Mouse (Mus musculus) cerebellum, adult 18-20 months (tissue): ENCODE measurements at regions not wholly inside any gene's neighbourhood (a gene's known extent, or its start where the extent isn't known, plus 50 kb on each side); places are given as distances from the start of the nearest gene placed in this dataset.

Experiments used
- DNase-seq, 2 experiments: peaks; one replicate each; pipeline ENCODE4 v3.0.0; 2021

DNA sequence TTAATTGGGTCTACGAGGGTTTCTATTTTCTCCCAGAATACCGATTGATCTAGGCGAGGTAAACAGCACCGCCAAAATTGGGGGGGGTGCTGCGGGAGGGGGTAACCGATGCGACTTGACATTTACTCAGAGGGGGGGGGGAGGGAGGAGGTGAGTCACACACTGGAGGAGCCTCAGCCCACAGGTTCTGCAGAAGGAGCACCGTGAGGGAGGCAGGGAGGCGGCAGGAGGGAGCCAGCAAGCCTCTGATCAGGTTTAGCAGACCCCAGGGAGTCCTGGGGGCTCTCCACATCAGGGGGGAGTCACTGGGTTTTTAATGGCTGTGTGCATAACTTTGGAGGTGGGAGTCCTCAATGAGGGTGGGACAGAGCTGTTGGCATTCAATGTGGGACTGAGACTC lies 51.3 kb upstream of the Ier5l start:
- no peak for DNase-seq

- no peak for DNase-seq
Measured at GRCm38 (mm10) chr2:30525831-30526230, 51.8 kb upstream of the Ier5l start.

- no peak for DNase-seq
Measured at GRCm38 (mm10) chr2:30527495-30527894, 53.5 kb upstream of the Ier5l start.

- no peak for DNase-seq
Measured at GRCm38 (mm10) chr2:30532948-30533347, 58.9 kb upstream of the Ier5l start.

DNA sequence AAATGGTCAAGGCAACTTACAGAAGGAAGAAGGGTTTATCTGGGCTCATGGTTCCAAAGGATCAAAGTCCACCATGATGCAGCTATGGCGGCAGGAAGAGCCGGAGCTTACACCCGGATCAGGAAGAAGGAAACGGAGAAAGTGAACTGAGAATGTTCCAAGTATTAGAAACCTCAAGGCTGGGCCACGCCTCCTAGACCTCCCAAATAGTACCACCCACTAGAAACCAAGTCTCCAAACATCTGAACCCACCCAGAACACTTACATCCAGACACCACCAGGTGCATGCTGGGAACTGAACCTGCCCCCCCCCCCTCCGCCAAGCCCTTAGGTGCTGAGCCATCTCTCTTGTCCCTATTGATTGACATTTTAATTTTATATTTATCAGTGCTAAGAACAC lies 59.3 kb upstream of the Ier5l start:
- DNase-seq: no peak

DNA sequence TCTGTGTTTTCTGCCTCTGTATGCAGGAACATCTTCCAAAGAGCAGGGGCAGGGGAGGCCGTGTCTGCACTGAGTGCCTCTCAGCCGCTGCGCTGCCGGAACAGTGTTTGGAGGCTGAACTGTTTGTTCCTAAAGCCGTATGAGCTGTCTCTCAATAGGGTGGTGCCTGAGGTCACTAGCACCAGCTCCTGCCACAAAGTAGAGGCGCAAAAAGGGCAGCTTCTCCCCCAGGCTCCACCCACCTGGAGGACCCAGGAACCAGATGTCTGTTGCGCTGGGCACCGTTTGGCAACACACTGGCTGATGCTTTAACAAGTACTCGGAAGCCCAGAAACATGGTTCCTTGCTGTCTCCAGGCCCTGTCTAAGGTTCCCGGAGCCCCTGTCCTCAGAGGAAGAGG lies 60.4 kb upstream of the Cstad start:
- no peak for DNase-seq

DNA sequence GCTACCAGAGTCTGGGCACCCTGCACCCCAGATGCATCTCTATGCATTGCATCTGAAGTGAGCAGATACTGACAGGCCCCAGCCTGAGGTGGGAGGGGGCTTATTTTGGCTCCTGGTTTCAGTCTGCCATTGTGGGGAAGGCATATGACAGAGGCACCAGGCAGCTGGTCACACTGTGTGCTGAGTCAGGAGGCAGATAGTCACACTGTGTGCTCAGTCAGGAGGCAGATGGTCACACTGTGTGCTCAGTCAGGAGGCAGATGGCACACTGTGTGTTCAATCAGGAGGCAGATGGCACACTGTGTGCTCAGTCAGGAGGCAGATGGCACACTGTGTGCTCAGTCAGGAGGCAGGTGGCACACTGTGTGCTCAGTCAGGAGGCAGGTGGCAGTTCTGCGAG lies 55.5 kb upstream of the Cstad start:
- no peak for DNase-seq

- DNase-seq: no peak
Measured at GRCm38 (mm10) chr2:30541541-30541940, 53.3 kb upstream of the Cstad start.

GRCm38 (mm10) chr2:30544782-30545435 lies 49.9 kb upstream of the Cstad start:
- peak; percentile 82 to 88 for DNase-seq
